Mouse (Mus musculus): ENCODE data around the gene Szt2.

- TF ChIP-seq CTCF (IDR thresholded peaks at IDR 0.05): no peak
- TF ChIP-seq EP300 (IDR thresholded peaks at IDR 0.05): no peak
Observed at GRCm38 (mm10) chr4:118351828-118352227, 57.2 kb downstream of the Szt2 start.
